Mouse (Mus musculus) heart, postnatal 0 days (tissue): ENCODE data around the gene Prpf40b.

Experiments
- CTCF ChIP-seq: IDR thresholded peaks from 2 replicates; pipeline ENCODE4 v1.5.1; 2016; ENCODE audit warnings: antibody characterized with exemption, control low read depth, low read depth
- EP300 ChIP-seq: IDR thresholded peaks from 2 replicates; pipeline ENCODE4 v1.6.1; 2016; ENCODE audit warnings: antibody characterized with exemption, low read depth

- no peak for TF ChIP-seq CTCF
- TF ChIP-seq EP300: no peak
Observed at GRCm38 (mm10) chr15:99335801-99336320, 41.0 kb downstream of the Prpf40b start.
